Mouse (Mus musculus) liver, embryonic 15.5 days (tissue): ENCODE data around the gene Cntn5. TPM values are rescaled to one million over a fixed set of nuclear protein-coding genes. Genes with fewer than 3 reads are reported as not detected.

Experiments used
- ATAC-seq: fragments of 200-750 bp; cut with Nextera tagmentation; 2 replicates; pipeline ENCODE4 v1.8.0; 2017; ENCODE audit warnings: moderate number of reproducible peaks, mild to moderate bottlenecking, moderate library complexity; ENCODE audit not compliant: insufficient read depth
- H3K27ac ChIP-seq: fragments of 300-500 bp; sonication (generic); replicated peaks from 2 replicates; pipeline ENCODE4 v1.5.1; 2015; ENCODE audit warnings: mild to moderate bottlenecking, inconsistent platforms
- H3K27me3 ChIP-seq: fragments of 300-500 bp; sonication (generic); 2 replicates; pipeline ENCODE4 v1.6.1; 2015; ENCODE audit warnings: mild to moderate bottlenecking, inconsistent platforms
- H3K36me3 ChIP-seq: fragments of 300-500 bp; sonication (generic); replicated peaks from 2 replicates; pipeline ENCODE4 v1.6.1; 2015; ENCODE audit warnings: moderate library complexity, mild to moderate bottlenecking, inconsistent platforms
- H3K4me1 ChIP-seq: fragments of 300-500 bp; sonication (generic); replicated peaks from 2 replicates; pipeline ENCODE4 v1.6.1; 2015; ENCODE audit warnings: inconsistent platforms
- H3K4me2 ChIP-seq: fragments of 300-500 bp; sonication (generic); 2 replicates; pipeline ENCODE4 v1.6.1; 2015; ENCODE audit warnings: moderate library complexity, mild to moderate bottlenecking, inconsistent platforms
- H3K4me3 ChIP-seq: fragments of 300-500 bp; sonication (generic); replicated peaks from 2 replicates; pipeline ENCODE4 v1.5.1; 2015; ENCODE audit warnings: mild to moderate bottlenecking, inconsistent platforms
- H3K9ac ChIP-seq: fragments of 300-500 bp; sonication (generic); 2 replicates; pipeline ENCODE4 v1.6.1; 2015; ENCODE audit warnings: moderate library complexity, mild to moderate bottlenecking, inconsistent platforms
- H3K9me3 ChIP-seq: fragments of 300-500 bp; sonication (generic); replicated peaks from 2 replicates; pipeline ENCODE4 v1.6.1; 2016; ENCODE audit warnings: inconsistent platforms
- WGBS: fragments of 180-500 bp; shearing (Covaris S2); methylation state at CpG from one replicate; pipeline ENCODE4 v1.1.7; 2015; ENCODE audit warnings: mixed read lengths; ENCODE audit not compliant: insufficient replicate concordance; 5-methylcytosine and 5-hydroxymethylcytosine counted together
- polyA plus RNA-seq: library from polyadenylated mRNA; unstranded; fragments of >200 nt; fragmentation: Nextera tagmentation; extraction: Ambion mirVana; gene quantifications from 2 replicates; pipeline ENCODE4 v1.2.1, GENCODE M21; 2015

Cntn5 gene
- not detected in 2 replicates for polyA plus RNA-seq

GRCm38 (mm10) chr9:10904616-10905363, at the start of gene Cntn5:
Gene Cntn5 (minus strand): TSS chr9:10904775.
- 5% methylated on average over 28 of the region's 28 CpGs for WGBS
- H3K27ac ChIP-seq: no peak within 1 kb of the TSS
- H3K9ac ChIP-seq: no peak within 1 kb of the TSS
- H3K9me3 ChIP-seq: no peaks in the 10 kb centered on the region
- no peak within 1 kb of the TSS for H3K4me2 ChIP-seq
- H3K4me3 ChIP-seq: no peak within 1 kb of the TSS
- H3K36me3 ChIP-seq: no peaks in the 10 kb centered on the region
- ATAC-seq: no peak
- H3K27me3 ChIP-seq: no peaks in the 10 kb centered on the region
- H3K4me1 ChIP-seq: no peaks in the 10 kb centered on the region

- no peak overlapping the region for H3K4me3 ChIP-seq
- ATAC-seq: no peak
- H3K27me3 ChIP-seq: no peaks in the 10 kb centered on the region
- no peak overlapping the region for H3K27ac ChIP-seq
- no peaks in the 10 kb centered on the region for H3K36me3 ChIP-seq
- no peak overlapping the region for H3K9ac ChIP-seq
- H3K4me1 ChIP-seq: no peaks in the 10 kb centered on the region
- H3K4me2 ChIP-seq: no peak overlapping the region
- no peaks in the 10 kb centered on the region for H3K9me3 ChIP-seq
Measured at GRCm38 (mm10) chr9:10950470-10950869, 45.9 kb upstream of the Cntn5 start.

GRCm38 (mm10) chr9:10909573-10909972, 5.0 kb upstream of the Cntn5 start:
- Histone ChIP-seq H3K4me3 (no peak overlapping the region), H3K36me3 (no peaks in the 10 kb centered on the region), H3K27me3 (no peaks in the 10 kb centered on the region), H3K9me3 (no peaks in the 10 kb centered on the region), H3K27ac (no peak overlapping the region), H3K4me1 (no peaks in the 10 kb centered on the region), H3K4me2 (no peak overlapping the region), H3K9ac (no peak overlapping the region)
- 19% methylated on average over 5 of the region's 5 CpGs for WGBS
- no peak for ATAC-seq

DNA sequence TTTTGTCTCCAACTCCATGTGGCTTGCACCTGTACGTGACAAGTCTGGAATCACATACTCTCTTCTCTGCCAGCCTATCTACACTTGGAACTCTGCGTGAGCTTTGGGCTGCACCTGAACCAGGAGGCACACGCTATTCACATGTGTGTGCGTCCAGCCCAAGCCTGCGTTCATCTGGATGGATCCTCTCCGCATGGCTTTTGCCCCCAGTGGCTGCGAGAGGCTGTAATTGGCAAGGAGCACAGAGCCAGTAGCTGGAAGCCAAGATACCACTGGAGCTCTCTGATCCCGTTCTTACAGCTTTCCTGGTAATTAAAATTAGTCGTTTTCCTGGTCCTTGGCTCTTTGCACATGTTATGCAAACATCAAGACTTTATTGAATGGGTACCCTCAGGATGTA, 1.1 kb upstream of the Cntn5 start:
- Histone ChIP-seq H3K4me3 (no peak overlapping the region), H3K4me2 (no peak overlapping the region), H3K9ac (no peak overlapping the region), H3K27me3 (no peaks in the 10 kb centered on the region), H3K4me1 (no peaks in the 10 kb centered on the region), H3K27ac (no peak overlapping the region), H3K9me3 (no peaks in the 10 kb centered on the region), H3K36me3 (no peaks in the 10 kb centered on the region)
- 62% methylated on average over 9 of the region's 9 CpGs for WGBS
- no peak for ATAC-seq

GRCm38 (mm10) chr9:10879758-10880157, 24.8 kb downstream of the Cntn5 start:
- no peak overlapping the region for H3K4me3 ChIP-seq
- H3K36me3 ChIP-seq: no peaks in the 10 kb centered on the region
- no peaks in the 10 kb centered on the region for H3K4me1 ChIP-seq
- no peak overlapping the region for H3K9ac ChIP-seq
- no peak overlapping the region for H3K4me2 ChIP-seq
- H3K9me3 ChIP-seq: no peaks in the 10 kb centered on the region
- WGBS: 70% methylated on average over 1 of the region's 1 CpGs
- no peak for ATAC-seq
- no peak overlapping the region for H3K27ac ChIP-seq
- no peaks in the 10 kb centered on the region for H3K27me3 ChIP-seq

- Histone ChIP-seq H3K9me3 (no peaks in the 10 kb centered on the region), H3K4me1 (no peaks in the 10 kb centered on the region), H3K36me3 (no peaks in the 10 kb centered on the region), H3K4me3 (no peak overlapping the region), H3K27me3 (no peaks in the 10 kb centered on the region), H3K27ac (no peak overlapping the region), H3K9ac (no peak overlapping the region), H3K4me2 (no peak overlapping the region)
- 53% methylated on average over 3 of the region's 3 CpGs for WGBS
- no peak for ATAC-seq
Measured at GRCm38 (mm10) chr9:10873881-10874280, 30.7 kb downstream of the Cntn5 start.

DNA sequence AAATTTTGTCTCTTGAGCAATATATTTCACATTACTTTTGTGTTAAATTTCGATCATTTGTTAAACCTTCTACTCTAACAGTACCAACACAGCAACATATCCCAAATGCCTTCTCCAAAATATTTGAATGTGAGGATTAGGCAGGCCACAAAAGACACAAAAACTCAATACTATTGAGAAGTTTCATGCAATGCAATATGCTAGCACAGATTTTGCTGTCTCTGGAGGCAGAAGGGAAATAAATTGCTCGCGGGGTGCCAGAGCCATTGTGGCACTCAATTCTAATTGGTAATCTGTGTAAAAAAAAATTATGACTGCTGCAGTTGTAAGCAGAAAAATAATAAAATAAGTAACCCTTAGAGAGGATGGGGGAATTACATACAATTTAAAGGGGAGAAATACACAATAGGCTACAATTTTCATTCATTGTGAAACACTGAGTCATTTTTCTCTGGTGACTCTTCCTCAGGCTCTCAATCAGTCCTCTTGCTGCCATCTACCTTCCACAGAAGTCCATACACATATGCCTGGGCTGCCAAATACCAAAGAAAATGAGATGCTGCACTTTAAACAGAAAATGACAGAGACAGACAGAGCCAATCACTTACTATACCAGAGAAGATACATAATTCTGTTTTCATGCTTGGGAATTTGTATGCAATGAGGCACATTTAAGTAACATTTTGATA, 48.2 kb downstream of the Cntn5 start:
- Histone ChIP-seq H3K9me3 (no peaks in the 10 kb centered on the region), H3K4me3 (no peak overlapping the region), H3K27me3 (no peaks in the 10 kb centered on the region), H3K4me2 (no peak overlapping the region), H3K36me3 (no peaks in the 10 kb centered on the region), H3K27ac (no peak overlapping the region), H3K4me1 (no peaks in the 10 kb centered on the region), H3K9ac (no peak overlapping the region)
- ATAC-seq: no peak
- WGBS: 70% methylated on average over 3 of the region's 3 CpGs

GRCm38 (mm10) chr9:10816711-10817110, 87.9 kb downstream of the Cntn5 start:
- Histone ChIP-seq H3K4me2 (no peak overlapping the region), H3K9ac (no peak overlapping the region), H3K27me3 (no peaks in the 10 kb centered on the region), H3K9me3 (no peaks in the 10 kb centered on the region), H3K27ac (no peak overlapping the region), H3K4me1 (no peaks in the 10 kb centered on the region), H3K36me3 (no peaks in the 10 kb centered on the region), H3K4me3 (no peak overlapping the region)
- ATAC-seq: no peak
- WGBS: 51% methylated on average over 1 of the region's 1 CpGs

GRCm38 (mm10) chr9:10797158-10797557, 107.4 kb downstream of the Cntn5 start:
- no peak overlapping the region for H3K27ac ChIP-seq
- no peaks in the 10 kb centered on the region for H3K9me3 ChIP-seq
- 55% methylated on average over 1 of the region's 1 CpGs for WGBS
- no peaks in the 10 kb centered on the region for H3K4me1 ChIP-seq
- no peak overlapping the region for H3K9ac ChIP-seq
- no peak overlapping the region for H3K4me2 ChIP-seq
- no peaks in the 10 kb centered on the region for H3K36me3 ChIP-seq
- ATAC-seq: no peak
- H3K27me3 ChIP-seq: no peaks in the 10 kb centered on the region
- H3K4me3 ChIP-seq: no peak overlapping the region

DNA sequence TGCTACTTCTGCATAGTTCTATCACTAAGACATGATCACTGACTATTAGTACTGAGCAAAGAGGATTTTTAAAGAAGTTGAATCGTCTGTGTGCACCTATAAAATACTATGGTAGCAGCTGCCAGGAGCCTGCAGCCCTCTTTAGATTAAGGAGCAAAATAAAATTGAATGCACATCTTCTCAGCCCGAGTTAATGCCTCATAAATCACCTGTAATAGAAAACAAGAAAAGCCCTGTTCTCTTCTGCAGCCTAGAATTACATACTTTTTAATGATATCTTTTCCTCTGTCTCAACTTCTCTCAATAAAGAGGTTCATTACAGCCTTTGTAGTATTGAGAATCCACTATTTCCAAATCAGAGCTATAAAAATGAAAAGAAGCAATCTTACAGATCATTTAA, 109.5 kb downstream of the Cntn5 start:
- Histone ChIP-seq H3K9ac (no peak overlapping the region), H3K27me3 (no peaks in the 10 kb centered on the region), H3K9me3 (no peaks in the 10 kb centered on the region), H3K4me1 (no peaks in the 10 kb centered on the region), H3K36me3 (no peaks in the 10 kb centered on the region), H3K4me3 (no peak overlapping the region), H3K27ac (no peak overlapping the region), H3K4me2 (no peak overlapping the region)
- ATAC-seq: no peak
- WGBS: 27% methylated on average over 2 of the region's 2 CpGs

DNA sequence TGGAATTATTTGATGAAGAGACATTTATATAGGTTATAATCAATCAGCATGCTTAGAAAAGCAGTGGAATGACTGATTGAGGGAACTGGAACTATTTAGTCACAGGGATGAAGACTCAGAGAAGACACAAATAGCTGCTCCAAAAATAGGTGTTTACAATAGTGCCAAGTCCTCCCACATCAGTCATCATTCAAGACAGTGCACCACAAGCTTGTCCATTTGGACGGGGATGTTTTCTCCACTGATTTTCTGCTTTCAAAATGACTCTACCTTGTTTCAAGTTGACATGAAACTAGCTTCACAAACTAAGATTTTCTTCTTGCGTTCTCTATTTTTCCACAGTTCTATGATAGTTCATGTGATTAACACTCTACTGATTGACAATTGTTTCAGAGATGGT, 172.7 kb downstream of the Cntn5 start:
- ATAC-seq: no peak
- no peak overlapping the region for H3K9ac ChIP-seq
- H3K36me3 ChIP-seq: no peaks in the 10 kb centered on the region
- no peak overlapping the region for H3K4me3 ChIP-seq
- WGBS: 69% methylated on average over 2 of the region's 2 CpGs
- H3K4me1 ChIP-seq: no peaks in the 10 kb centered on the region
- H3K27ac ChIP-seq: no peak overlapping the region
- no peak overlapping the region for H3K4me2 ChIP-seq
- no peaks in the 10 kb centered on the region for H3K27me3 ChIP-seq
- no peaks in the 10 kb centered on the region for H3K9me3 ChIP-seq

GRCm38 (mm10) chr9:10724191-10724590, 180.4 kb downstream of the Cntn5 start:
- no peaks in the 10 kb centered on the region for H3K36me3 ChIP-seq
- ATAC-seq: no peak
- H3K9ac ChIP-seq: no peak overlapping the region
- H3K9me3 ChIP-seq: no peaks in the 10 kb centered on the region
- no peak overlapping the region for H3K27ac ChIP-seq
- H3K27me3 ChIP-seq: no peaks in the 10 kb centered on the region
- 48% methylated on average over 2 of the region's 2 CpGs for WGBS
- no peak overlapping the region for H3K4me3 ChIP-seq
- no peaks in the 10 kb centered on the region for H3K4me1 ChIP-seq
- no peak overlapping the region for H3K4me2 ChIP-seq
